Mouse (Mus musculus): Measurements from ENCODE around the gene Ino80. TPM values are rescaled to one million over a fixed set of nuclear protein-coding genes. Genes with fewer than 3 reads are reported as not detected.

Gene Ino80
- polyA plus RNA-seq, 1 experiment = 6.9 TPM

- DNase-seq (ENCODE audit: low read depth, low spot score) = no peak
- 89% methylated on average over 5 of the region's 5 CpGs for WGBS
Measured at GRCm38 (mm10) chr2:119463114-119463775, 14.2 kb downstream of the Ino80 start.

- WGBS = 97% methylated on average over 3 of the region's 3 CpGs
- DNase-seq (ENCODE audit: low read depth, low spot score) = no peak
Measured at GRCm38 (mm10) chr2:119461028-119461427, 16.5 kb downstream of the Ino80 start.

DNA sequence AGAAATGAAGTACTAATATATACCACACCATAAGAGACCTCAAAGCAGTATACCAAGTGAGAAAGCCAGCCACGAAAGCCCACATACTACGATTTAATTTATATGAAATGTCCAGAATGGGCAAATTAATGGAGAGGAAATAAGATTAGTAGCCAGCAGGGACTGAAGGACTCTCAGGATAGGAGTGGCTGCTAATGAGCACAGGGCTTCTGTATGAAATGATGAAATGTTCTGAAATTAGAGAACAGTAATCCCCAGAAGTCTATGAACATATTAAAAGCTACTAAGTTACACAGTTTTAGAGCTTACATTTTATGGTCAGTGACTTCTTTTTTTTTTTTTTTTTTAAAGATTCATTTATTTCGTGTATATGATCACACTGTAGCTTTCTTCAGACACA lies 22.9 kb downstream of the Ino80 start:
- 85% methylated on average over 3 of the region's 3 CpGs for WGBS
- no peak for DNase-seq (ENCODE audit: low read depth, low spot score)

- 49% methylated on average over 1 of the region's 1 CpGs for WGBS
- peak; percentile 16 for DNase-seq (ENCODE audit: low read depth, low spot score)
Measured at GRCm38 (mm10) chr2:119436988-119437387, 40.5 kb downstream of the Ino80 start.

- no peak for DNase-seq (ENCODE audit: low read depth, low spot score)
- WGBS = 87% methylated on average over 4 of the region's 4 CpGs
Measured at GRCm38 (mm10) chr2:119436467-119436866, 41.0 kb downstream of the Ino80 start.

GRCm38 (mm10) chr2:119413819-119414218 lies 63.7 kb downstream of the Ino80 start:
- DNase-seq (ENCODE audit: low read depth, low spot score) = no peak
- 9% methylated on average over 1 of the region's 1 CpGs for WGBS

GRCm38 (mm10) chr2:119411674-119412073 lies 65.8 kb downstream of the Ino80 start:
- WGBS = 71% methylated on average over 2 of the region's 2 CpGs
- no peak for DNase-seq (ENCODE audit: low read depth, low spot score)

DNA sequence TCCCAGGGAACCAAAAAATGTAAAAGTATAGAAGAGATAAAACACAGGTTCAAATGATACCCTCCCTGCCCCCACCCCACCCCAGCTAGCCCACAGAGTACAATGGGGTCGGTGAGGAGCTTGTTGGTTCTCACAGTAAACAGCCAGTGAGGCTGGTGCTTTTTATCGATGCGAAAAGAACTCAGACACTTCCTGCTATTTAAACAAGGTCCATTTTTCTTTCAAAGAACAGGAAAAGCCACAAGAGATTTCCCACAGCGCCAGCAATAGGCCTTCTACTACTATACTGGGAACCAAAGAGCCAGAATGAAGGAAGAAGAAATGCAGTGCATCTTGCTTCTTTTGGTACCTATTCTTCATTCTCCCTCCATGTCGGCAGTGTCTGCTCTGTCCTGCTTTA lies 66.5 kb downstream of the Ino80 start:
- WGBS = 70% methylated on average over 5 of the region's 5 CpGs
- no peak for DNase-seq (ENCODE audit: low read depth, low spot score)

DNA sequence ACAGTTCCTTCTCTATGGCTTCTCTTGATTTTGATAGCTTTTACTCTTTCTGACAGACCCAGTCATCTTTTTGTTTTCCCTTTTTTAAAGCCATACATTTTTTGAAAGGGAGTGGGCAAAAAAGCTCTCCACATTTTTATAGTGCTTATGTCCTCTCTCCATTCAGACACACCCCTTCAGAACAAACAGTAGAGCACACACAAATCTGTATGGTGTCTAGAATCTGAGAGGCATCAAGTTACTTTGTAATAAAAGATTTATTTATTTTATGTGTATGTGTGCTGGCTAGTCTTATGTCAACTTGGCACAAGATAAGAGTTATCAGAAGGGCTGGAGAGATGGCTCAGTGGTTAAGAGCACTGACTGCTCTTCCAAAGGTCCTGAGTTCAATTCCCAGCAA lies 68.8 kb downstream of the Ino80 start:
- no peak for DNase-seq (ENCODE audit: low read depth, low spot score)

DNA sequence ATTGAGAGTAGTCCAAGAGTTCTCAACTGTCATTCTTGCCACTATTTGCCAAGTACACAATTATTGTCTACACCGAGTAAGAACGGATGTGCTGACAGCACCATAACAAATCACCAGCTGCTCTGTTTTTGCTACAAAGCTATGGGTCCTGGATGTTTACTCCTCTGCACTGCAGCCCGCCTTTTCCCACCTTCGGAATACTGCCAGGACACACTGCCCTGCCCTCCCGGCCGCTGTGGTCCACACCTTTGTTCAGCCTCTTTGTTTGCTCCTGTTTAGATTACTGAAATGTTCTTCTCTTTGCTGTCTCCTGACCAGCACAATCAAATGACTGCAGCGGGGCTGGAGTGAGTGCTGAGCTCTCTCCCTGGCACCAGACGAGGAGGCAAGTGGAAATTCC lies 69.2 kb downstream of the Ino80 start:
- WGBS = 16% methylated on average over 8 of the region's 8 CpGs
- DNase-seq (ENCODE audit: low read depth, low spot score) = no peak

GRCm38 (mm10) chr2:119399313-119399712 lies 78.2 kb downstream of the Ino80 start:
- no peak for DNase-seq (ENCODE audit: low read depth, low spot score)

GRCm38 (mm10) chr2:119398665-119399064 lies 78.8 kb downstream of the Ino80 start:
- DNase-seq (ENCODE audit: low read depth, low spot score) = peak; percentile 56
- 55% methylated on average over 1 of the region's 1 CpGs for WGBS

- 68% methylated on average over 5 of the region's 5 CpGs for WGBS
Measured at GRCm38 (mm10) chr2:119398252-119398651, 79.2 kb downstream of the Ino80 start.

GRCm38 (mm10) chr2:119389992-119390391 lies 87.5 kb downstream of the Ino80 start:
- DNase-seq (ENCODE audit: low read depth, low spot score) = no peak
- 97% methylated on average over 4 of the region's 4 CpGs for WGBS

More at GRCm38 (mm10) chr2:119398252-119398651, 79.2 kb downstream of the Ino80 start:
- DNase-seq (ENCODE audit: low read depth, low spot score) = no peak

DNA sequence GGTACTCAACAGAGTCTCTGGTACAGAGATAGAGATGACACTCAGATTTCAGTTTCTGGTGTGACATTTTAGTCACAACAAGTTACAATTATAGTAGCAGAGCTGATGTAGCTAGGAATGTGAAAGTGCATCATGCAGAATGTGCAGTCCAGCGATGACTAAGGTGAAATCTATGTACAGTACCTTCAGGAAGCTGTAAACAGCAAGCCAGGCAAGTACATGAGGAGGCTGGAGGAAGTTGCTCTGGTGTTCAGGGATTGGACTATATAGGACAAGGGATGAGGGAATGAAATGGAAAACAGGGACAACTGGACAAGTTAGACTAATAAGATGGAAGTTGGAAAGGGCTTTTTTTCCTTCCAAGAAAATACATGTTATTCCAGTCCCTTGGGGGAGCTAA lies 89.2 kb downstream of the Ino80 start:
- WGBS = 66% methylated on average over 1 of the region's 1 CpGs
- DNase-seq (ENCODE audit: low read depth, low spot score) = no peak

GRCm38 (mm10) chr2:119379455-119379854 lies 98.0 kb downstream of the Ino80 start:
- 87% methylated on average over 3 of the region's 3 CpGs for WGBS
- DNase-seq (ENCODE audit: low read depth, low spot score) = no peak

- WGBS = 66% methylated on average over 3 of the region's 3 CpGs
- no peak for DNase-seq (ENCODE audit: low read depth, low spot score)
Measured at GRCm38 (mm10) chr2:119377826-119378225, 99.7 kb downstream of the Ino80 start.

DNA sequence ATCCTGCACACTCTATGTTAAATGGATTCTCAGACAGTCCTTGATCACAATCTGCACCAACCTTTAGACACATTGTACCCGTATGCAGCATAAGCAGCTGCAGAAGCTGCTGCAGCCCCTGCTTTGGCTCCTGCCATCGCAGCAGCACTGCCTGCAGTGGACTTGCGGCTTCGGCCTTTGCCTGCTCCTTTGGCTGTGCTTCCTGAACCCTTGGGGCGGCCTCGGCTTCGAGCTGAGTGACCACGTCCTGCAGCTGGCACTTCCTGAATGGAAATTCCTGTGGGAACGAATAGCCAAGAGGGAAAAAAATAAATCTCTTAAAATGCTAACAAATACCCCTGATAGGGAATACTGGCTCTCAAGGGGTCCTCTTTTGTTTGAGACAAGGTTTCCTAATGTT lies 100.2 kb downstream of the Ino80 start:
- DNase-seq (ENCODE audit: low read depth, low spot score) = no peak
- WGBS = 91% methylated on average over 9 of the region's 9 CpGs

- 80% methylated on average over 10 of the region's 10 CpGs for WGBS
- DNase-seq (ENCODE audit: low read depth, low spot score) = no peak
Measured at GRCm38 (mm10) chr2:119370116-119370515, 107.4 kb downstream of the Ino80 start.

DNA sequence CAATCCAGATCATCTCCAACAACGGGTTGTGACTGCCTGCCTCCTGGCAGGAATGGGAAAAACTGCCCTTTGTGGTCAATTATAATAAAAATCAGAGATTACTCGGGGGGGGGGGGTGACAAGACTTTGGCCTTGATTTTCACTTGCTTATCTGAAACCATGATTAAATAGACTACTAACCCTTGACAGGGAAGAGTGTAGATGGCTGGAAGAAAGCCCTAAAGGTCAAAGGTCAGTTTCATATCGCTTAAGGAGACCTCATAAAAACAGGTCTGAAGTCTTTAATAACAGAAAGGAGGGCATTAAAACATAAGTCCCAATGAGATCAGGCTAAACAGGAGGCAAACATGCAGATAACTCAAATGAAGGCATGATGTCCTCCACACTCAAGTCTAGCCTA lies 110.1 kb downstream of the Ino80 start:
- peak; percentile 33 for DNase-seq (ENCODE audit: low read depth, low spot score)
- 31% methylated on average over 3 of the region's 3 CpGs for WGBS

DNA sequence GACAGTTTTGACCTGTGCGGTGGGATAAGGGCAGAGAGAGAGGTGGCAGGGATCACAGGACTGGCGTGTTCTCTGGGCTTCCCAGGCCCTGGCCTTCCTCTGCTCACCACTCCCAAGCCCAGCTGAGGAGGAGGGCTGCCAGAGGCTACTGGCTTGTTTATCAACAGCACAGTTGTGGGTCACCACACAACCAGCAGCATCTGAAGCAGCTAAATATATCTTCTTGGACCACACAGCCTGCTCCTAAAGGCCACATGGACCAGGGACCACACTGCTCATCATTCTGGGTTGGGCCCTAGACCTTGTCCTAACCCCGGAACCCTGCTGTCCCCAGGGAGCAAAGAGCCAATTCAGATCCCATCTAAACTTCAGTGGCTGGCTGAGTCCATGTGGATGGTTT lies 112.5 kb downstream of the Ino80 start:
- WGBS = 85% methylated on average over 3 of the region's 3 CpGs

GRCm38 (mm10) chr2:119359721-119360291 lies 117.7 kb downstream of the Ino80 start:
- DNase-seq (ENCODE audit: low read depth, low spot score) = no peak

More for the DNA sequence above, 112.5 kb downstream of the Ino80 start:
- DNase-seq (ENCODE audit: low read depth, low spot score) = no peak

More at GRCm38 (mm10) chr2:119359721-119360291, 117.7 kb downstream of the Ino80 start:
- 44% methylated on average over 2 of the region's 2 CpGs for WGBS
